Mouse (Mus musculus) kidney, embryonic 14.5 days (tissue): Measurements from ENCODE around the gene 4932438A13Rik. TPM values are rescaled to one million over a fixed set of nuclear protein-coding genes. Genes with fewer than 3 reads are reported as not detected.

Experiments
- ATAC-seq: fragments of 200-750 bp; cut with Nextera tagmentation; 2 replicates; pipeline ENCODE4 v1.8.0; 2017; ENCODE audit warnings: moderate number of reproducible peaks, mild to moderate bottlenecking, moderate TSS enrichment, moderate library complexity; ENCODE audit not compliant: low FRiP score, low TSS enrichment
- H3K27ac ChIP-seq: fragments of 300-500 bp; sonication (generic); 2 replicates; pipeline ENCODE4 v1.5.1; 2014; ENCODE audit warnings: low read depth, mild to moderate bottlenecking, low read length, moderate library complexity, mixed read lengths
- H3K27me3 ChIP-seq: fragments of 300-500 bp; sonication (generic); 2 replicates; pipeline ENCODE4 v1.6.1; 2014; ENCODE audit warnings: mild to moderate bottlenecking, low read length; ENCODE audit not compliant: control insufficient read depth, insufficient read depth
- H3K36me3 ChIP-seq: fragments of 300-500 bp; sonication (generic); 2 replicates; pipeline ENCODE4 v1.6.1; 2014; ENCODE audit warnings: low read length, mixed read lengths; ENCODE audit not compliant: control insufficient read depth, insufficient read depth
- H3K4me1 ChIP-seq: fragments of 300-500 bp; sonication (generic); 2 replicates; pipeline ENCODE4 v1.6.1; 2014; ENCODE audit warnings: low read length, mixed read lengths; ENCODE audit not compliant: control insufficient read depth, insufficient read depth
- H3K4me2 ChIP-seq: fragments of 300-500 bp; sonication (generic); replicated peaks from 2 replicates; pipeline ENCODE4 v1.6.1; 2014; ENCODE audit warnings: low read depth, mild to moderate bottlenecking, low read length
- H3K4me3 ChIP-seq: fragments of 300-500 bp; sonication (generic); 2 replicates; pipeline ENCODE4 v1.5.1; 2014; ENCODE audit warnings: mild to moderate bottlenecking, low read length
- H3K9ac ChIP-seq: fragments of 300-500 bp; sonication (generic); 2 replicates; pipeline ENCODE4 v1.6.1; 2014; ENCODE audit warnings: low read depth, mild to moderate bottlenecking, low read length, moderate library complexity
- H3K9me3 ChIP-seq: fragments of 300-500 bp; sonication (generic); 2 replicates; pipeline ENCODE4 v1.6.1; 2016; ENCODE audit warnings: low read length; ENCODE audit not compliant: control insufficient read depth
- WGBS: fragments of 180-500 bp; shearing (Covaris S2); extraction: QIAGEN DNeasy Blood & Tissue Kit; methylation state at CpG from one replicate; pipeline ENCODE4 v1.1.7; 2014; 5-methylcytosine and 5-hydroxymethylcytosine counted together
- polyA plus RNA-seq: library from polyadenylated mRNA; unstranded; fragments of >200 nt; fragmentation: Nextera tagmentation; extraction: Ambion mirVana; gene quantifications from 2 replicates; pipeline ENCODE4 v1.2.1, GENCODE M21; 2014

The 4932438A13Rik gene
- polyA plus RNA-seq, 1 experiment from 2014 or later, result 55.3 TPM

- H3K9me3 ChIP-seq, result no peaks in the 10 kb centered on the region
- H3K27me3 ChIP-seq, result no peaks in the 10 kb centered on the region
- peak overlapping the region; percentile 80; the same call in 1 of the 2 replicates for H3K9ac ChIP-seq
- peaks cover 5% of the 10 kb centered on the region; the same call in 1 of the 2 replicates for H3K36me3 ChIP-seq
- H3K4me1 ChIP-seq, result peaks cover 5% of the 10 kb centered on the region; the same call in 1 of the 2 replicates
- no peak for ATAC-seq
- 72% methylated on average over 4 of the region's 4 CpGs for WGBS
- H3K4me2 ChIP-seq, result peak overlapping the region; percentile 74
- peak overlapping the region; percentile 86 for H3K4me3 ChIP-seq
- H3K27ac ChIP-seq, result no peak overlapping the region
Measured at GRCm38 (mm10) chr3:36863881-36864280, 977 bp downstream of the 4932438A13Rik start.

DNA sequence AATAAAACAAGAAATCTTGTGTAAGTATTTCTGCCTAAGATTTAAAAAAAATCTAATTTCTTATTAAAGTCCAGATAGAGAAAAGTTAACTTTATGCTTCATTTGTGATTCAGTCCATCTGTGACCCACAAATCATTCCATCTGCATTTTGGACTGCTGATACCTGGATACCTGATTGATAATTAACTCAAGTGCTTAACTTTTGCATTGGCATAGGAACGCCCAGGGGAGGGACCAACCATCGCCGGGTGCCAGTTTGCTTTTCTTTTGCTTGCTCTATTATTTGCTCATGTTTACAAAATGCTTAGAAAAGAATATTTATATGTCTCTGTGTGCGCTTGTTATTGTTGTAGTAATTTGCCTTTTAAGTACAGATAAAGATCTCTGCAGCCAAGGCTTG lies 1.6 kb downstream of the 4932438A13Rik start:
- ATAC-seq, result no peak
- no peak overlapping the region for H3K4me2 ChIP-seq

DNA sequence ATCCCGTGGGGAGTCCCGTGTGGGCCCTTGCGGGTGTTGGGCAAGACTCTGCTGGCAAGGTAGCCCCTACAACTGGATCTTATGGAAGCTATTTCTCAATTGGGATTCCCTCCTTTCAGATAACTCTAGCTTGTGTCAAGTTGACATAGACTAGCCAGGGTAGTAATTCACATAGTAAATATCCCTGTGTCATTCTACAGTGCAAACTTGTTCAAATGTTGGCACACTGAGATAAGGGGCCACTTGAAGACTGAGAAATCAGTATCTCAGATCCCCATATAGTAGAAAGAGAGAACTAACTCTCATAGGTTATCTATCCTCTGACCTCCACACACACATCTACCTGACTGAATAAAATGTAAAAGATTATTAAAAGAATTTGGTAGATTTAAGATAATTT lies 42.5 kb downstream of the 4932438A13Rik start:
- Histone ChIP-seq H3K4me2 (no peak overlapping the region), H3K9me3 (no peaks in the 10 kb centered on the region), H3K27ac (no peak overlapping the region), H3K36me3 (peaks cover 17% of the 10 kb centered on the region), H3K4me1 (no peaks in the 10 kb centered on the region), H3K4me3 (no peak overlapping the region), H3K9ac (no peak overlapping the region), H3K27me3 (no peaks in the 10 kb centered on the region)
- WGBS, result 87% methylated on average over 3 of the region's 3 CpGs
- no peak for ATAC-seq

More for the DNA sequence above, 1.6 kb downstream of the 4932438A13Rik start:
- Histone ChIP-seq H3K27ac (no peak overlapping the region), H3K9ac (no peak overlapping the region), H3K36me3 (peaks cover 5% of the 10 kb centered on the region; the same call in 1 of the 2 replicates), H3K27me3 (no peaks in the 10 kb centered on the region), H3K9me3 (no peaks in the 10 kb centered on the region), H3K4me1 (peaks cover 5% of the 10 kb centered on the region; the same call in 1 of the 2 replicates), H3K4me3 (no peak overlapping the region)
- WGBS, result 97% methylated on average over 4 of the region's 4 CpGs

DNA sequence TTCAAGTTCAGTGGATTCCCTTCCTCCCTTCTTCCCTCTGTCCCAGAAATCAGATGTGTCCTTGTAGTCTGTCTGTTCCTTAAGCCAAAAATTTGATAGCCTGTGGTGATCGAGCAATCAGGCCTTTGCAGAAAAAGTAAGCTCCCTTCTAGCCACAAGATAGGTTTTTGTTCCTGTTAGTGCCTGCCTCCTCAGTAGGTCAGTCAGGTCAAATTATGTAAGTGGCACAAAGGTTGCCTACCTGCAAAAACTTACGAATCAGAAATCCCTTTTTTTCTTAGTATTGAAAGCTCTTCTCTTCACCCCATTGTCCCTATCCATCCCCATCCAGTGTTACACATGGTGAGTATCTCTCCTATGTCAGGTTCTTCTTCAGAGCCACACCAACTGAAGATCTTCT lies 54.9 kb downstream of the 4932438A13Rik start:
- no peak for ATAC-seq
- Histone ChIP-seq H3K9me3 (no peaks in the 10 kb centered on the region), H3K4me3 (no peak overlapping the region), H3K36me3 (peaks cover 19% of the 10 kb centered on the region), H3K9ac (no peak overlapping the region), H3K4me1 (no peaks in the 10 kb centered on the region), H3K27ac (no peak overlapping the region), H3K4me2 (no peak overlapping the region), H3K27me3 (no peaks in the 10 kb centered on the region)
- WGBS, result 89% methylated on average over 2 of the region's 2 CpGs

DNA sequence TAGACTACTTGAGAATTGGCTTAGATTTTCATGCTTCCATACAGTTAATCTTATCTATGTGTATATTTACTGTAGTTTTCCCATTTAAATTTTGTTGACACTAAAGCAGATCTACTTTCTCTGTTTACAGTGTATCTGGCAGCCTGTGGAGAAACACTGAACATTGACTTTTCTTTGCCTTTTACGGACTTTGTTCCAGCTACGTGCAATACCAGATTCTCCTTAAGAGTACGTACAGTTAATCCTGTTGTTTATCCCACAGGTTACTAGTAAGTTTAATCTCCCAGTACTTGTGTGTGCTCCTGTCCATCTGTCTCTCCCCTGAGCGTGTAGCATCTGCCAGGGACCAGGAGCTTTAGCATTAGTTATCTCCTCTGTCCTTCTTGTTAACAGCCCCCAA lies 55.4 kb downstream of the 4932438A13Rik start:
- ATAC-seq, result no peak
- H3K27ac ChIP-seq, result no peak overlapping the region
- no peak overlapping the region for H3K9ac ChIP-seq
- H3K4me3 ChIP-seq, result no peak overlapping the region
- WGBS, result 95% methylated on average over 4 of the region's 4 CpGs
- H3K9me3 ChIP-seq, result no peaks in the 10 kb centered on the region
- no peaks in the 10 kb centered on the region for H3K27me3 ChIP-seq
- H3K4me2 ChIP-seq, result no peak overlapping the region
- peaks cover 19% of the 10 kb centered on the region for H3K36me3 ChIP-seq
- H3K4me1 ChIP-seq, result no peaks in the 10 kb centered on the region

GRCm38 (mm10) chr3:36941572-36941971 lies 78.7 kb downstream of the 4932438A13Rik start:
- no peaks in the 10 kb centered on the region for H3K4me1 ChIP-seq
- no peak for ATAC-seq
- WGBS, result 20% methylated on average over 5 of the region's 5 CpGs
- H3K4me3 ChIP-seq, result no peak overlapping the region
- no peak overlapping the region for H3K27ac ChIP-seq
- H3K9me3 ChIP-seq, result no peaks in the 10 kb centered on the region
- peaks cover 4% of the 10 kb centered on the region; the same call in 1 of the 2 replicates for H3K36me3 ChIP-seq
- no peak overlapping the region for H3K9ac ChIP-seq
- no peak overlapping the region for H3K4me2 ChIP-seq
- no peaks in the 10 kb centered on the region for H3K27me3 ChIP-seq

DNA sequence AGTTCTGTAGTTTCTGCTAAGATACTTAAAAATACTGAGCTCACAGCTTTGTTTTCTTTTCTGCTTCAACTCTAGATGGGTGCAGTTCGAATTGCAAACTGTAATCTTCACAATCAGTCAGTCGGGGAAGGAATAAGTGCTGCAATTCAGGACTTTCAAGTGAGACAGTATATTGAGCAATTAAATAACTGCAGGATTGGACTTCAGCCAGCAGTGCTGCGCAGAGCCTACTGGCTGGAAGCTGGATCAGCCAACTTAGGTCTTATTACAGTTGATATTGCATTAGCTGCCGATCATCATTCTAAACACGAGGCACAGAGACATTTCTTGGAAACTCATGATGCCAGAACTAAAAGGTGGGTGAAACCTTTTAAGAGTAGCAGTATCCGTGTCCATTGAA lies 79.2 kb downstream of the 4932438A13Rik start:
- 67% methylated on average over 6 of the region's 6 CpGs for whole genome bisulfite sequencing

DNA sequence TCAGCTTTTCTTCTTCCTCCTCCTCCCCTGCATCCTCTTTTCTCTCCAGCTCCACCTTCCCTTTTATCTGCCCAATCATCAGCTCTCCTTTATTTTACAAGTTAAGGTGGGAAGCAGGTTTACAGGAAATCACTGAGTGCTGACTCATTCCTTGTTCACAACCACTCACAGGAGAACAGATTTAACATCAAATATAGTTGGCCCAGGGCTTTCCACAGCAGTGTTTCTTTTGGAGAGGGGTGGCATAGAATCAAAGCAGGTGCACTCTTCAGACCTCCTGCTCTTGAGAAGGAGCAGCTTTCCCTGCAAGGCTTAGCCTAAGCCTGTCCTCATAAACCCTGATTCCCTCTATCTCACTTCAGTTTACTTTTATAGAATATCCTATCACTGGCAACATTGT lies 80.8 kb downstream of the 4932438A13Rik start:
- no peak overlapping the region for H3K9ac ChIP-seq
- H3K4me2 ChIP-seq, result no peak overlapping the region
- no peak overlapping the region for H3K4me3 ChIP-seq
- ATAC-seq, result no peak
- no peaks in the 10 kb centered on the region for H3K27me3 ChIP-seq
- no peaks in the 10 kb centered on the region for H3K9me3 ChIP-seq
- H3K27ac ChIP-seq, result no peak overlapping the region
- no peaks in the 10 kb centered on the region for H3K4me1 ChIP-seq
- H3K36me3 ChIP-seq, result peaks cover 11% of the 10 kb centered on the region; the same call in 1 of the 2 replicates

More for the DNA sequence above, 79.2 kb downstream of the 4932438A13Rik start:
- Histone ChIP-seq H3K4me2 (no peak overlapping the region), H3K36me3 (peaks cover 4% of the 10 kb centered on the region; the same call in 1 of the 2 replicates), H3K27ac (no peak overlapping the region), H3K9me3 (no peaks in the 10 kb centered on the region), H3K4me3 (no peak overlapping the region), H3K4me1 (no peaks in the 10 kb centered on the region), H3K27me3 (no peaks in the 10 kb centered on the region), H3K9ac (no peak overlapping the region)
- no peak for ATAC-seq

- H3K4me2 ChIP-seq, result no peak overlapping the region
Measured at GRCm38 (mm10) chr3:37037979-37038378, 175.1 kb downstream of the 4932438A13Rik start.

More at GRCm38 (mm10) chr3:37037979-37038378, 175.1 kb downstream of the 4932438A13Rik start:
- Histone ChIP-seq H3K9me3 (no peaks in the 10 kb centered on the region), H3K9ac (no peak overlapping the region), H3K4me1 (no peaks in the 10 kb centered on the region), H3K27ac (no peak overlapping the region), H3K27me3 (no peaks in the 10 kb centered on the region), H3K36me3 (peaks cover 30% of the 10 kb centered on the region), H3K4me3 (no peak overlapping the region)
- no peak for ATAC-seq
- 95% methylated on average over 2 of the region's 2 CpGs for WGBS
